ENCODE assay signal across 9 mouse cellular contexts in genomic region chr9:21450270-21450669, GRCm38 (mm10). TPM values are rescaled to one million over a fixed set of nuclear protein-coding genes. Genes with fewer than 3 reads are reported as not detected.
DNase-seq lines count a peak whose midpoint lies in the region; ATAC-seq and TF ChIP-seq lines count a peak whose summit lies in the region.
"Had no signal": no experiment of that assay in that cellular context is flagged by ENCODE, and none has a peak within 500 bp of the region (broad histone marks: within the 10 kb centered on the region; RNA-seq: fewer than 3 reads in every experiment).

No protein-coding gene starts in this region.

- 44% methylated on average over 3 of the region's 3 CpGs for WGBS in liver, embryonic 15.5 days (ENCODE audit: insufficient replicate concordance)
- WGBS in liver, postnatal 0 days (ENCODE audit: insufficient replicate concordance): 53% methylated on average over 3 of the region's 3 CpGs
- 62% methylated on average over 3 of the region's 3 CpGs for WGBS in stomach, postnatal 0 days
- 82% methylated on average over 3 of the region's 3 CpGs for WGBS in neural tube, embryonic 15.5 days
- 87% methylated on average over 3 of the region's 3 CpGs for WGBS in forebrain, embryonic 15.5 days

- H3K4me3 ChIP-seq in liver, embryonic 15.5 days (replicated peaks): no peak overlapping the region
- H3K4me3 ChIP-seq in liver, postnatal 0 days (ENCODE audit: low read depth, low read length): no peak overlapping the region
- no peak overlapping the region for H3K4me3 ChIP-seq in stomach, postnatal 0 days (ENCODE audit: low read depth, low read length)
- no peak overlapping the region for H3K4me3 ChIP-seq in neural tube, embryonic 15.5 days (replicated peaks)
- no peak overlapping the region for H3K4me3 ChIP-seq in forebrain, embryonic 15.5 days

- H3K9ac ChIP-seq in liver, embryonic 15.5 days: no peak overlapping the region
- no peak overlapping the region for H3K9ac ChIP-seq in liver, postnatal 0 days (replicated peaks)
- H3K9ac ChIP-seq in stomach, postnatal 0 days (ENCODE audit: low read length): no peak overlapping the region
- H3K9ac ChIP-seq in neural tube, embryonic 15.5 days (replicated peaks): no peak overlapping the region
- no peak overlapping the region for H3K9ac ChIP-seq in forebrain, embryonic 15.5 days (replicated peaks)

- no peak overlapping the region for H3K27ac ChIP-seq in liver, embryonic 15.5 days (replicated peaks)
- H3K27ac ChIP-seq in liver, postnatal 0 days (ENCODE audit: low read depth): no peak overlapping the region
- peak overlapping the region; percentile 63 for H3K27ac ChIP-seq in stomach, postnatal 0 days (replicated peaks)
- H3K27ac ChIP-seq in neural tube, embryonic 15.5 days (replicated peaks): no peak overlapping the region
- H3K27ac ChIP-seq in forebrain, embryonic 15.5 days (replicated peaks): no peak overlapping the region

- H3K4me1 ChIP-seq in liver, embryonic 15.5 days (replicated peaks): peaks cover 71% of the 10 kb centered on the region
- peaks cover 41% of the 10 kb centered on the region for H3K4me1 ChIP-seq in liver, postnatal 0 days (ENCODE audit: insufficient read depth)
- peaks cover 6% of the 10 kb centered on the region for H3K4me1 ChIP-seq in stomach, postnatal 0 days (replicated peaks; ENCODE audit: control insufficient read depth, insufficient read depth)
- H3K4me1 ChIP-seq in neural tube, embryonic 15.5 days: peaks cover 10% of the 10 kb centered on the region; the same call in 1 of the 2 replicates
- H3K4me1 ChIP-seq in forebrain, embryonic 15.5 days: no peaks in the 10 kb centered on the region

- no peak for TF ChIP-seq CTCF in liver, postnatal 0 days (IDR thresholded peaks at IDR 0.05; ENCODE audit: low read depth)
- TF ChIP-seq CTCF in stomach, postnatal 0 days (IDR thresholded peaks at IDR 0.05; ENCODE audit: low read depth): no peak

- H3K9me3 ChIP-seq in liver, embryonic 15.5 days (replicated peaks): no peaks in the 10 kb centered on the region
- no peaks in the 10 kb centered on the region for H3K9me3 ChIP-seq in liver, postnatal 0 days (ENCODE audit: low read length)
- H3K9me3 ChIP-seq in stomach, postnatal 0 days (ENCODE audit: control insufficient read depth, low read length): no peaks in the 10 kb centered on the region
- no peaks in the 10 kb centered on the region for H3K9me3 ChIP-seq in neural tube, embryonic 15.5 days (replicated peaks)
- H3K9me3 ChIP-seq in forebrain, embryonic 15.5 days: no peaks in the 10 kb centered on the region

- H3K36me3 ChIP-seq in liver, embryonic 15.5 days (replicated peaks): peaks cover 10% of the 10 kb centered on the region
- peaks cover 9% of the 10 kb centered on the region for H3K36me3 ChIP-seq in liver, postnatal 0 days (replicated peaks; ENCODE audit: insufficient read depth, low read length)
- H3K36me3 ChIP-seq in stomach, postnatal 0 days (ENCODE audit: control insufficient read depth, insufficient read depth, low read length): no peaks in the 10 kb centered on the region; the same call in 1 of the 2 replicates
- no peaks in the 10 kb centered on the region for H3K36me3 ChIP-seq in neural tube, embryonic 15.5 days
- no peaks in the 10 kb centered on the region for H3K36me3 ChIP-seq in forebrain, embryonic 15.5 days

- no peak for TF ChIP-seq EP300 in liver, postnatal 0 days (IDR thresholded peaks at IDR 0.05; ENCODE audit: low read depth)
- no peak for TF ChIP-seq EP300 in stomach, postnatal 0 days (optimal IDR thresholded peaks at IDR 0.05)

- peak; percentile 14; the same call in 1 of the 2 replicates for ATAC-seq in liver, embryonic 15.5 days (ENCODE audit: insufficient read depth)
- ATAC-seq in liver, postnatal 0 days: no peak
- peak; percentile 60 for ATAC-seq in stomach, postnatal 0 days (ENCODE audit: low FRiP score, low TSS enrichment)
- no peak for ATAC-seq in neural tube, embryonic 15.5 days (ENCODE audit: low FRiP score)
- ATAC-seq in forebrain, embryonic 15.5 days (replicated peaks): no peak
- ATAC-seq: midbrain, embryonic 16.5 days had no signal

- peak; percentile 40 to 52 for DNase-seq in heart, adult 18-20 months
- no peak for DNase-seq in heart, adult 8-10 months (ENCODE audit: low spot score)
- no peak for DNase-seq in liver, postnatal 0 days
- peak; percentile 52 for DNase-seq in kidney, postnatal 14 days
- no peak for DNase-seq in stomach, postnatal 0 days (ENCODE audit: low spot score)

- no peaks in the 10 kb centered on the region for H3K27me3 ChIP-seq in liver, embryonic 15.5 days
- H3K27me3 ChIP-seq in liver, postnatal 0 days (ENCODE audit: insufficient read depth, low read length): no peaks in the 10 kb centered on the region
- no peaks in the 10 kb centered on the region for H3K27me3 ChIP-seq in stomach, postnatal 0 days (ENCODE audit: control insufficient read depth, insufficient read depth, low read length)
- no peaks in the 10 kb centered on the region for H3K27me3 ChIP-seq in neural tube, embryonic 15.5 days (replicated peaks)
- H3K27me3 ChIP-seq in forebrain, embryonic 15.5 days: no peaks in the 10 kb centered on the region

- H3K4me2 ChIP-seq in liver, embryonic 15.5 days: no peak overlapping the region
- H3K4me2 ChIP-seq in liver, postnatal 0 days (ENCODE audit: low read depth, low read length): no peak overlapping the region
- no peak overlapping the region for H3K4me2 ChIP-seq in stomach, postnatal 0 days (replicated peaks; ENCODE audit: low read depth)
- H3K4me2 ChIP-seq in neural tube, embryonic 15.5 days: no peak overlapping the region
- no peak overlapping the region for H3K4me2 ChIP-seq in forebrain, embryonic 15.5 days (replicated peaks)

RNA-seq across cellular contexts. Expression of gene Dnm2, which starts 25.6 kb away (rescaled TPM):
- 10 to 100 TPM; 58.1 to 65.1 TPM for total RNA-seq in heart, adult 18-20 months (2021)
- 10 to 100 TPM; 60.3 to 71.0 (median 61.2) TPM for total RNA-seq in heart, adult 8-10 months (2022)
- 52.9 and 58.5 TPM in 2 replicates for polyA plus RNA-seq in liver, embryonic 15.5 days (2015; fragmentation: Nextera tagmentation; extraction: Ambion mirVana)
- 29.5 and 35.2 TPM in 2 replicates for polyA plus RNA-seq in liver, postnatal 0 days (2015; fragmentation: Nextera tagmentation; extraction: Ambion mirVana)
- 76.0 and 78.4 TPM in 2 replicates for polyA plus RNA-seq in stomach, postnatal 0 days (2015; fragmentation: Nextera tagmentation; extraction: Ambion mirVana)
- polyA plus RNA-seq in neural tube, embryonic 15.5 days (2015; fragmentation: Nextera tagmentation; extraction: Ambion mirVana): 58.5 and 63.7 TPM in 2 replicates
- 74.7 and 77.1 TPM in 2 replicates for polyA plus RNA-seq in forebrain, embryonic 15.5 days (2015; fragmentation: Nextera tagmentation; extraction: Ambion mirVana)

RNA-seq across cellular contexts. Expression of gene Qtrt1, which starts 38.6 kb away (rescaled TPM):
- 10 to 100 TPM in 1 of 2 experiments, 1 to 10 TPM in 1; 7.7 to 11.3 TPM for total RNA-seq in heart, adult 18-20 months (2021)
- total RNA-seq in heart, adult 8-10 months (2022): 1 to 10 TPM; 7.4 to 9.3 (median 8.9) TPM
- 17.4 and 20.0 TPM in 2 replicates for polyA plus RNA-seq in liver, embryonic 15.5 days (2015; fragmentation: Nextera tagmentation; extraction: Ambion mirVana)
- 11.3 and 13.7 TPM in 2 replicates for polyA plus RNA-seq in liver, postnatal 0 days (2015; fragmentation: Nextera tagmentation; extraction: Ambion mirVana)
- polyA plus RNA-seq in stomach, postnatal 0 days (2015; fragmentation: Nextera tagmentation; extraction: Ambion mirVana): 27.9 and 30.8 TPM in 2 replicates
- 47.6 and 55.6 TPM in 2 replicates for polyA plus RNA-seq in neural tube, embryonic 15.5 days (2015; fragmentation: Nextera tagmentation; extraction: Ambion mirVana)
- polyA plus RNA-seq in forebrain, embryonic 15.5 days (2015; fragmentation: Nextera tagmentation; extraction: Ambion mirVana): 45.7 and 49.1 TPM in 2 replicates

RNA-seq across cellular contexts. Expression of gene Tmed1, which starts 59.8 kb away (rescaled TPM):
- 10 to 100 TPM; 45.3 to 50.9 TPM for total RNA-seq in heart, adult 18-20 months (2021)
- total RNA-seq in heart, adult 8-10 months (2022): 10 to 100 TPM; 46.5 to 51.3 (median 48.9) TPM
- polyA plus RNA-seq in liver, embryonic 15.5 days (2015; fragmentation: Nextera tagmentation; extraction: Ambion mirVana): 31.5 and 33.6 TPM in 2 replicates
- 34.6 and 38.0 TPM in 2 replicates for polyA plus RNA-seq in liver, postnatal 0 days (2015; fragmentation: Nextera tagmentation; extraction: Ambion mirVana)
- polyA plus RNA-seq in stomach, postnatal 0 days (2015; fragmentation: Nextera tagmentation; extraction: Ambion mirVana): 40.7 and 41.0 TPM in 2 replicates
- 53.4 and 61.3 TPM in 2 replicates for polyA plus RNA-seq in neural tube, embryonic 15.5 days (2015; fragmentation: Nextera tagmentation; extraction: Ambion mirVana)
- polyA plus RNA-seq in forebrain, embryonic 15.5 days (2015; fragmentation: Nextera tagmentation; extraction: Ambion mirVana): 56.4 and 57.7 TPM in 2 replicates

Comparison
In these comparisons a context has a peak if more than half of its experiments do, and no peak if none do; other contexts are left out.
1. DNase-seq: peak in heart, adult 18-20 months (2 of 2) and kidney, postnatal 14 days (single experiment); none in heart, adult 8-10 months (single experiment), liver, postnatal 0 days (single experiment) and stomach, postnatal 0 days (single experiment).
2. ATAC-seq: peak in liver, embryonic 15.5 days (single experiment) and stomach, postnatal 0 days (single experiment); none in liver, postnatal 0 days (single experiment), neural tube, embryonic 15.5 days (single experiment) and forebrain, embryonic 15.5 days (single experiment).